Mouse (Mus musculus) adrenal gland, postnatal 10 days (tissue): Measurements from ENCODE around the gene 1190002N15Rik. TPM values are rescaled to one million over a fixed set of nuclear protein-coding genes. Genes with fewer than 3 reads are reported as not detected.

Experiments
- DNase-seq: peaks from one replicate; pipeline ENCODE4 v3.0.0; 2021; ENCODE audit warnings: mixed read lengths
- total RNA-seq, 2 experiments: library from RNA; stranded (reverse); gene quantifications; 2 replicates each; pipeline ENCODE4 v1.2.3; 2021

The 1190002N15Rik gene
- total RNA-seq, 2 experiments from 2014 or later = 24.8 to 24.9 TPM

DNA sequence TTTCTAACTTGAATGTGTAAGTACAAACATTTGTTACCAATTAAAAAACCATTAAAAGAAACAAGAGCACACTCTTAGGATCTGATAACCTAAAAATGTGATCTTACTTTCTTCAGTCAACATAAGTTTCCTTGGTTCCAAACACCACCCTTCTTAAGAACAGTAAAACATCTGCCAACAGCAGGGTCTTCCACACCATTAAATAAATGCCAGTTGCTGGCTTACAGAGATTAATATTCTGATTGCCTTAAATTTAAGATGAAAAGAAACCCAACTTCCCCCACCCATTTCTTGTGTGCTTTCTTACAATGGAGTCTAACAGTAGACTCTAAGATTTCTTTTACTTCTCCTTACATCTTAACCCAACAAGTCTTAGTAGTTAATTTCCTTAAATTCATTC, 7.9 kb downstream of the 1190002N15Rik start:
- DNase-seq = no peak

DNA sequence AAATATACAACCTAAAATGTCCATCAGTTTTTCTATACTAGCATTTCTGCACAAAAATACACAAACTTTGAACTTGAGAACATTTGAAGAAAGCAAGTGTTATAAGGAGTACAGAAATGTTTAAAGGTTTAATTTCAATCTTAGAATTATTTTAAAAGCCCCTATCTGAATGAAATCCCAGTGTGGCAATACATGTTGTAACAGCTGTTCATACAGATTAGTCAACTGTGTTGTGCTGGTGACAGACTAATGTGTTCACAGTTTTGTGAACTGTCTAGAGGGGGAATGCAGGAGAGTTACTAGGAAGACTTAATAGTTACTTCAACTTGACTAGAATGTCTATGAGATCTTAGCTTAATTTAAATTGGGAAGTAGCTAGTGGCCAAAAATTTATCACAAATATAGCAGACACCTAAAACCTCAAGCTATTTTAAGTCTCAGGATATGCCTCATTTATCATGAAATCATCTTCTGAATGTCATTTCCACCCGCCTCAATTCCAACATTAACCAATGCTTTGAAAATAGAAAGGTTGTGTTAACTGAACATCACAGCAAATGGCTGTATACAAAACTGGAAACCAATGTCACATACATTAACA, 8.6 kb downstream of the 1190002N15Rik start:
- DNase-seq = no peak

DNA sequence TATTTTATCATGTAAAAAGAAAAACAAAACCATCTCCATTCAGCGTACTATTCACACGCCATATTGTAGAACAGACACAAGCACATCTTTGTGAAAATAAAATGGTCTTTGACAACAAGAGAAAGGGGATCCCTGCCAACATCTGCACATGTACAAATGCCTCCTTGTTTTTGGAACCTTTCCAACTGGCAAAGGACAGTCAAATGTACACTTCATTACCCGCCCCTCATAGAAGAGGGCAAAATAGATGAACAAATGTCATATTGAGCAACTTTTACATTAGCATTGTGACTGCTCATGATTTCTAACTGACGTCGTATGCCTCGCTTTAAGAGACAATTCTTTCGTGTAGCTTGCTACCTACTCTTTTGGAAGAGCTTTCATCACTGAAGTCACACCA, 11.4 kb downstream of the 1190002N15Rik start:
- peak; percentile 30 for DNase-seq

DNA sequence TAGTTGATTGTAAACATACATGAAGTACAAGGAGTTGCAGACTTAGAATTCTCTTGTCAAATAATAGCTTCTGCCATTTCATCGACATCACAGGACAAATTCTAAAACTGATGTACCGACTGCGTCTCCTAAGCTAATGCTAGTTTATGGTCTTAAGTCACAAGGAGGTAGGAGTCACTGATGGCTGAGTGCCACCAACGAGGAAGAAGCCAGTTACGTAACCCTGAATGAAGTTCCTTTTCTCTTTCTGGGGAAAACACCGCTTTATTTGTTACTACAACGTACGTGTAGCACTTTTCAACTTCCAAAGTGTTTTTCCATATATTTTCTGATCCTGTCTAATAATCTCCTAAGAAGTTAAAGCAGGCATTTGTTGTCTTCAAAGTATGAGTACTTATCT, 25.6 kb downstream of the 1190002N15Rik start:
- DNase-seq = no peak

DNA sequence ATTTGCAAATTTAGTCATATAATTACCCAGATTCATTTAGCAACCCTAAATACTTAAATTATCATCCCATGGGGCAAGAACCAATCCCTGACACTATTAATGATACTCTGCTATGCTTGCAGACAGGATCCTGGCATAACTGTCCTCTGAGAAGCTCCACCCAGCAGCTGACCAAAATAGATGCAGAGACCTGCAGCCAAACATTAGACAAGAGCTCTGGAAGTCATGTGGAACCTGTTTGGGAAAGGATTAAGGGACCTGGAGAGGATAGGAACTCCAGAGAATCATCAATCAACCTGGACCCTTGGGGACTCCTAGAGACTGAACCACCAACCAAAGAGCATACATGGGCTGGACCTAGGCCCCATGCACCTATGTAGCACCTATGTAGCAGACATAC, 26.7 kb downstream of the 1190002N15Rik start:
- DNase-seq = no peak

DNA sequence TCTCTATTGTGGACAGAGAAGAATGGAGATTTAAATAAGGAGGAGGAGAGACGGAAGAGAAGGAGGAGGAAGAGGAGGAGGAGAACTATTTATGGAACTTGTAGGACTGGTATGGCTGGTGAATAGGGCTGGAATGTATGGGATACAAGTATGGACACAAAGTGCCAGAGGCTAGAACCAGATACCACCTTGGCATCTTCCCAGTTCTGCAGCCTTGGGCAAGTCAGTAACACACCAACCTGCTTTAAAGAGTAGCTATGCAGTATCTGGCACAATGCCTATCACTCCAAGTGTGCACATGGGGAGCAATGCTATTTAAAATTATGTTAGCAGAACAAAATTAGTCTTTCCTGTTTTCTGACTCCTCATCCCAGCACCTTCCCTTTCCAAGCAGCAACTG, 30.9 kb downstream of the 1190002N15Rik start:
- DNase-seq = no peak

DNA sequence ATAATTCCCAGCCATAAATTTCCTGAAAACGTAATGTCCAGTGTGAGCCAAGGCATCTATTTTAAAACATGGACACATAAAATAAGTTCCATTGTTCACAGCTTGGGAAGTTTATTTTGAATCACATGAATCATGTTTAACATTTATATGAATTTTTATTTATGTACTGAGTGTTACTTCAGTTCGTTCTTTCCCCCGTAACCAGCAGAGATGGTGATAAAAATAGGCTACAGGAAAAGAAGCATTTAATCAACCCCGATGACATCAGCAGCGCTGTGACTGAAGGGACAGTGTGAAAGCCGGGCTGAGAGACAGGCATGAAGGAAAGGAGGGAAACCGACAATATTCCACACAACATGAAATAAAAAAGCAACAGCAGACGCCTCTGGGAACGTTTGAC, 46.4 kb downstream of the 1190002N15Rik start:
- peak; percentile 16 for DNase-seq

DNA sequence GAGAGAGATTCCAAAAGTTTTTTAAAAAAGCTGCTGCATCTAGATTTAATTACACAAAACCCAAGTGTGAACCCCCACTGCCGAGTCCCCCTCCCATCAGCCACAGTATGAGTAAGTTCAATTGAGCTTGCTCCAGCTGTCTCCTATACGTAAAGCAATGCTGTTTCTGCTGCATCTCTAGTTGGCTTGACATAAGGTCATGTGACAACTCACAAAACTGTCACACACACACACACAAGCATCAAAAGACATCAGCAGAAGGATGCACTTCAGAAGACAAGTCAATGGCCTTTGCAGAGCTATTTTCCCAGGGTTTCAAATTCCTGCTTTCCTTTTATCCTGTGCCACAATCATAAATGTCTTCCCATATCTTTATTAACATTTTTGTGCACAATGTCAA, 49.9 kb downstream of the 1190002N15Rik start:
- DNase-seq = no peak

DNA sequence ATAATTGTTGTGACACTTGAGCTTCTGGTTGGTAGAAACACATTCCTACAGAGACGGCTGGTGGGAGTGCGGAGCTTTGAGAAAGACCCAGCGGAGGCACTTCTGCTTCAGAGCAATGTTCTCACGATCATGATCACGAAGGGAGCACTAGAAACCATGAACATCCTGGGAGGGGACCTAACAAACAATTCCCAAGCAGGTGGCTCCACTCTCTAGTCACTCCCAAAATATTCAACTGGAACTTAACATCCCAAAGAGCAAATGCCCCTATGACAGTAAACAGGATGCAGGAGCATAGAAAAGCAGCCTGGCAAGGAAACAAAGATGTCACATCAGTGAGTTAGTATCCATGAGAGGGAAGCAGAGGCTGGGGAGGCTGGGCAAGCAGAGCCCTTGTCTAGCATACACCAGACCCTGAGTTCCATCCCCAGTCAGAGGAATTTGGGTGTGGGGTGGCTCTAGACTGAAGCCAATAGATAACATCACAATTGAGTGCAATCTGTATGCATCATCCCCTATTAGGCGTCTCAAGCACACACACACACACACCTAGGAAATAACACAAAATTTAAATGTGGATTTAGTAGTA, 54.5 kb downstream of the 1190002N15Rik start:
- no peak for DNase-seq

DNA sequence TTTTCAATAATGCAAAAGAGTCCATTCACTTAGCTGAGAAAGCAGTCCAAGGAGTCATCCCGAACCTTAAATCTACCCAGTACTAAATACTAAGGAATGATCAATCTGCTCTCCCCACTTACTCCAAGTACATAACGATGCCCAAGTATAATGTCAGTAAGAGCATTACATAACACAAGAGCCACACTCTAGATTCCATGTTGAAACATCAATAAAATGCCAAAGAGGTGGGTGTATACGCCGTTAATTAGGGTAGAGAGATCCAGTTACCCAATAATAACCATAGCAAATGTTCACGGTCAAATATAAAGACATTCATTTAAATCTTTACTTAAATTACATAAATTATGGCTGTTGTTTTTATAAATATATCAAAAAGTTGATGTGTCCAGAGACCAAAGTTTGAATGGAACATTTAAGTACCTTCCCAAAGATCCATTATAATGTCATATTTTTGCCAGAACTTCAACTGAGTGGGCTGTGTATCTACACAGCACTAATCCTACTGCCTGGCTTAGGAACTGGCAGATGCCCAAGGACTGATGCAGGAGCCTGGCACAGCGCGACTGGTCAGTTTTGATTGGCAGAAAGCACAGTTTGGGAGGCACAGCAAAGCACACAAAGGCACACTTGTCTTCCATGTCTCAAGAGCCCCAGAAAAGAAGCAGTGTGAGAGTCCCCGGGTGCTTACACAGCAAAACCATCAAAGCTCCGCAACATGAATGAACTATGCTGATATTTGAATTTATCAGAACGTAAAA, 55.5 kb downstream of the 1190002N15Rik start:
- peak; percentile 68 for DNase-seq

DNA sequence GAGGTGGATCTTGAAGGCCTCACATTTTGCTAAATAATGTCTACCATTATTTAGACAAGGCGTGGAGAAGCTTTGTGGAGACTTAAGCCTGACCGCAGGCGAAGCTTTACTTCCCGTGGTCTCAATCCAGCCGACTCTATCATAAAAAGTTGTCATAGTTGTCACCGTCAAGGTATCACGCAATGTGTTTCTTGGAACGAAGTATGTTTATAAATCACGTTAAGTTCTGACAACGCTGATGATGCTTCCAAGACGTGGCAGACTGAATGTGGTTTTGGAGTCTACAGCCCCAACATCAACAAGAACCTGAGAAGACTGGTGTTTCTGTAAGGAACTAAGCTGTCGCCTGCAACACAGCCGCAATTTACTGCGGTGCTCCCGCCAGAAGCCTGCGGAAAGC, 56.8 kb downstream of the 1190002N15Rik start:
- DNase-seq = no peak

DNA sequence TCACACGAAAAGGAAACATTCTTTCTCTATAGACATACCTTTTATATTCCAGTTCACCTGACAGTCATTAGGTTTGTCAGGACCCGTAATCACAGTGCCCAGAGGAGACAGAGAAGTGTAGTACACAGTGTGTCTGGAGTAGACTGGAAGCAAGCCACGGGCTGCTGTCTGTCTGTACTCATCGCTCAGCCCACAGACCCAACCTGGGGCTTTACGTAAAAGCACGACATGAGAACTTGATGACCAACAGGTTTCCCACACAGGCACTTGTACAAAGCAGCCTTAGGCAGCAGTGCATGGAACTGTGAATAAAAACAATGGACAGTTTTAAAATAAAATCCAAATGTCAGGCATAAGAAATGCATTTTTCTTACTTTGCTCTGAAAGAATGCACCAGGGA, 58.5 kb downstream of the 1190002N15Rik start:
- DNase-seq = no peak

DNA sequence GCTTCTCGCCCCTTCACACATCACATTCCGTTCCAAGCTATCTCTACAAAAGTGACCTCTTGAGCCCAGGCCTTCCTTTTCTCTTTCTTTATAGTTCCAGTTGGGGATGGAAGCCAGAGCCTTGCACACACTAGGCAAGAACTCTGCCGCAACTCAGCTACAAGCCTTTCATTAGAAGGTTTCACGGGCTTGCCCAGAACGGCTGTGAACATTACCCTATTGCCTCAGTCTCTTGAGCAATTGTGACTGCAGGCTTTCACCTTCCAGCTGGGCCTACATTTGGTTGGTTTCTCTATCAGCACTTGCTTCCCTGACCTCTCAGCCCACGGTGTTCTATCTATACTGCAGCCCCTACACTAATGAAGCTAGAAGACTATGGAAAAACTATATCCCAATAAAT, 58.9 kb downstream of the 1190002N15Rik start:
- DNase-seq = peak; percentile 19

DNA sequence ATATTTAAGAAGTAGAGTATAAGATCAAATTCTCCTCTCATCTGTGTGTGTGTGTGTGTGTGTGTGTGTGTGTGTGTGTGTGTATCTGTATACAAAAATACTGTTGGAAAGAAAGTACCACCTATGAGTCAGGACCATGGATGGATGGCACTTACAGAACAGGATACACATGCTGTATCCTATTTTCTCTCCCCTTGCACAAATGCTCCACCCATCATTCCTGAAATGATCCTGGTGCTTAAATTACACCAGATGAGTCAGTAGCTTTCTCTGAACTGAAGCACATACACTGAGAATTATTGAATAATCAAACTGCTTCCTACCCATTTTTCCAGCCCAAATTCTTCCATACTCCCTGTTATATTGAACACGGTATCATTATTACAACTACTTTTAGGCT, 61.9 kb downstream of the 1190002N15Rik start:
- DNase-seq = no peak

DNA sequence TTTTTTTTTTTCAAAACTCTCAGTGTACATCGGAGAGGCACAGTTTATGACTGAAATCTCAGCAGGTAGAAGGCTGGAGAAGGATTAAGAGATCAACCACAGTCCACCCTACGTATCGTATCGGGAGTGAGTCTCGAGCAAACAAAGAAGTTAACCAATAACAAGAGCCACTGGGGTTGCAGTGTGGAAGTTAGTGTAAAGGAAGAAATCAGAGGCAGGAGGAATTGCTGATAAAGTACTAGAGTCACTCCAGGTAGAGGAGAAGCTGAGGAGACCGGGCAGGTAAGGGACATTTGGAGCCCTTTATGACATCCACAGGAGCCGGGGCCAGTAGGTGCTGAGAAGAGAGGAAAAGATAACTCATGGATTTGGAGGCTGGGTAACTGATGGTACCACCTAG, 64.0 kb downstream of the 1190002N15Rik start:
- no peak for DNase-seq

DNA sequence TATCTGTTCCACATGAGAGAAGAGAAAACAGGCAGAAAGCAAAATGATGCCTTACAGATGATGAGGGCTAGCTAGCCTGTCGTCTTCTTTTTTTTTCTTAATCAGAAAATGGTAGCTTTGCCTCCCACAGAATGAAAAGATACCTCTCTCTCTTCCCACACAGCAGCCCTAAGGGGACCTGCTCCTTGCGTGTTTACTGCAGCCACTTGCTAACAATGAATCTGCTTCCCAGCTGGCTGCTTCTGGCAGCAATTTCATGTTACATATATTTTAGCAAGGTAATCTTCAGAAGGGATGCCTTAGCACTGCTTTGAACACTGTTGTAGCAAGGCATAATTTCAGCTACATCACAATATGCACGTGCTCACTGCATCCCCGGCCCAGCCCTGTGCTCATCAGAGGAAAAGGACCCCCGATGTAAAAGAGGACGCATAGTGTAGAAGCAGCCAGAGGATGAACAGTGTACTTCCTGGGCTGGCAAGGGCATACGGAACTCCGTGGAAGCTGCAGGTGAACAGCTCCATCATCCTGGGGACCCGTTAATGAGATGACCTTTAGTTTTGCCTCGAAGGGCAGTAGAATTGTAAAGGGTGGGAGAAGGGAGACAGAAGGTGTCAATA, 64.8 kb downstream of the 1190002N15Rik start:
- no peak for DNase-seq

DNA sequence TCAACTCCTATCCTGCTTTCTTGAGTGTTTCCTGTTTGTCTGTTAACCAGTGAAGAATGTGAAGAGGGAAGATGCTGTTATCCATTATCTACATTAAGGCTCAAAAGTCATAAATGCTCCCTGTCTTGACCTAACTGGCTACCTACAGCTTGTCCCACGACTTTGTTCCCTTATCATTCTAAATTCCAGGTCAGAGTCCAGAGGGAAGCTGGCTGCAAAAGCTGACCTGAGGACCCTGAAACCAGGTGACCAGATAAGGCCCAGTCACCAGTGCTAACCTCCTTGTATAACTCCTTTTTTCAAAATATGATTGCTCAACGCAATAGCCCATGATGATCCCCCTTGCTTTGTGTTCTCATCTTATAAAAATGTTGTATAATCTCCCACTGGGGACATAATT, 66.4 kb downstream of the 1190002N15Rik start:
- DNase-seq = no peak

Other genes with a start within 250 kb of the 1190002N15Rik start
- gene Slc9a9, start 131.8 kb upstream of the 1190002N15Rik start, total RNA-seq = 1 to 10 TPM; 3.2 to 4.3 TPM